Mouse (Mus musculus): ENCODE measurements around the gene Olfm3. TPM values are rescaled to one million over a fixed set of nuclear protein-coding genes. Genes with fewer than 3 reads are reported as not detected.
A peak's percentile ranks its signal among the peaks of the same experiment; 100 is the strongest.

Olfm3 gene
- polyA plus RNA-seq, 1 experiment from 2014 or later = 0.16 TPM

DNA sequence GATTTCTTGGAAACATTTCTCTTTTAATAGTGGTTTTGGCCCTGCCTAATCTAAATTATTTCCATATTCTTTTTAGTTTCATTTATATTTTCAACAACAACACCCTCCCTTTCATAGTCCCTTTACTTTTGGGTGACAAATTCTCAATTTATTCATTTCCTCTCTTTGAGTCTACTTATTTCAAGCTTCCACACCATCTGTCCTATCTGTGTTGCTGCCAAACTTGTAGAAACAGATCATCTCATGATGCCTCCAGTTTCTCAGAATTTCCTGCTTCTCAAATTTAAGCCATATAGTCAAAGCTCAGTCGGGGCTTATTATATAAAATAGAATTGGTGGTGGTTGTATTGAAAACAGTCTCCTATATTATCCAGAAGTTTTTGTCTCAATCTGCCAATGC is 124.7 kb downstream of the Olfm3 start:
- WGBS = 84% methylated on average over 1 of the region's 1 CpGs
- no peak for DNase-seq (ENCODE audit: low spot score)
- H3K27me3 ChIP-seq (ENCODE audit: insufficient read depth, low read length) = no peaks in the 10 kb centered on the region

DNA sequence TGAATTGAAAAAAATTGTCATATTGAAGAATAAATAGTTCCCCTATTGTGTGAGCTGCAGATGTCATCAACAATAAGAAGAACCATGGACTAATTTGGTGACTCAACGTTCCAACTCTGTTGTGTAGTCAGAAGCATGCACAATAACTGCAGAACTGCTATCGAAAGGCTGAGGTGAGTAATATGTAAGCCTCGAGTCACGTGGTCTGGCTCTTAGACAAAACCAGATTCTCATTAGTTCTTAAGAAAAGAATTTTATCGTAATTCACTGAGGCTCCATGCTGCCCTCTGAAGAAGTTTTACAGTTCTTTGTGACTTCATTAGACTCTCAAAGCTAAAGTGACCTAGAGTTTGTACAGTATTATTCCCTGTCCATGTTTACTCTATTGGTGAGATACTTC is 145.2 kb downstream of the Olfm3 start:
- Histone ChIP-seq H3K4me2 (ENCODE audit: low read length) (no peak overlapping the region), H3K4me3 (replicated peaks; ENCODE audit: low read depth, low read length) (no peak overlapping the region), H3K27me3 (ENCODE audit: insufficient read depth, low read length) (no peaks in the 10 kb centered on the region), H3K4me1 (replicated peaks; ENCODE audit: insufficient read depth, low read length) (no peaks in the 10 kb centered on the region), H3K9ac (ENCODE audit: low read depth, low read length) (no peak overlapping the region), H3K9me3 (replicated peaks; ENCODE audit: low read length) (no peaks in the 10 kb centered on the region), H3K27ac (no peak overlapping the region), H3K36me3 (ENCODE audit: insufficient read depth, low read length) (no peaks in the 10 kb centered on the region)
- 84% methylated on average over 5 of the region's 5 CpGs for WGBS
- no peak for TF ChIP-seq CTCF (IDR thresholded peaks at IDR 0.05; ENCODE audit: low read depth)
- ATAC-seq (replicated peaks; ENCODE audit: low FRiP score, low read depth) (no peak), DNase-seq (ENCODE audit: low spot score) (no peak)

More for the DNA sequence above, 124.7 kb downstream of the Olfm3 start:
- Histone ChIP-seq H3K4me3 (replicated peaks; ENCODE audit: low read depth, low read length) (no peak overlapping the region), H3K9ac (ENCODE audit: low read depth, low read length) (no peak overlapping the region), H3K4me1 (replicated peaks; ENCODE audit: insufficient read depth, low read length) (no peaks in the 10 kb centered on the region), H3K27ac (no peak overlapping the region), H3K9me3 (replicated peaks; ENCODE audit: low read length) (no peaks in the 10 kb centered on the region), H3K4me2 (ENCODE audit: low read length) (no peak overlapping the region), H3K36me3 (ENCODE audit: insufficient read depth, low read length) (no peaks in the 10 kb centered on the region)
- ATAC-seq (replicated peaks; ENCODE audit: low FRiP score, low read depth) = no peak
- no peak for TF ChIP-seq CTCF (IDR thresholded peaks at IDR 0.05; ENCODE audit: low read depth)

DNA sequence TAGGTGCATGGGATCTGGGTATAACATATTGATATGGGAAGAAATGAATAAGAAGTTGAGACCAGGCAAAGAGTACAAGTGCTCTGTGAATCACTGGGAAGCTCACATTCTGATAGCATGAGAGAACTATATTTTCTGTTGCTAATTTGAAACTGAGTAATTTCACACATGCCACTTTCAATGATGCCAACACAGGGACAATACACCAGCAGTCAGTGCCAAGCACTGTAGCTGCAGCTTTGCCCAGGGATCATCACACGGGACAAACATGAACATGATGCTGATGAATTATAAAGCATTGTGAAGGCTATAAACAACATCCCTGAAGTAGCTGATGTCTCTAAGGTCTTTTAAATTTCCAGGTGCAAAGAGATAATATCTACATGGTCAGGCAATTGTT is 161.0 kb downstream of the Olfm3 start:
- WGBS = 74% methylated on average over 1 of the region's 1 CpGs

GRCm38 (mm10) chr3:115080428-115081181 is 176.7 kb downstream of the Olfm3 start:
- Histone ChIP-seq H3K27ac (no peak overlapping the region), H3K4me1 (replicated peaks; ENCODE audit: insufficient read depth, low read length) (no peaks in the 10 kb centered on the region), H3K36me3 (ENCODE audit: insufficient read depth, low read length) (no peaks in the 10 kb centered on the region), H3K27me3 (ENCODE audit: insufficient read depth, low read length) (no peaks in the 10 kb centered on the region), H3K4me2 (ENCODE audit: low read length) (no peak overlapping the region), H3K9me3 (replicated peaks; ENCODE audit: low read length) (no peaks in the 10 kb centered on the region), H3K9ac (ENCODE audit: low read depth, low read length) (no peak overlapping the region), H3K4me3 (replicated peaks; ENCODE audit: low read depth, low read length) (no peak overlapping the region)
- TF ChIP-seq CTCF (IDR thresholded peaks at IDR 0.05; ENCODE audit: low read depth) = no peak
- ATAC-seq (replicated peaks; ENCODE audit: low FRiP score, low read depth) = 0 out of 2 replicates have a peak, but pooled peaks have one; percentile 40
- WGBS = 32% methylated on average over 12 of the region's 12 CpGs
- DNase-seq (ENCODE audit: low spot score) = peak; percentile 2

More for the DNA sequence above, 161.0 kb downstream of the Olfm3 start:
- Histone ChIP-seq H3K4me3 (replicated peaks; ENCODE audit: low read depth, low read length) (no peak overlapping the region), H3K27ac (no peak overlapping the region), H3K9me3 (replicated peaks; ENCODE audit: low read length) (no peaks in the 10 kb centered on the region), H3K4me1 (replicated peaks; ENCODE audit: insufficient read depth, low read length) (no peaks in the 10 kb centered on the region), H3K9ac (ENCODE audit: low read depth, low read length) (no peak overlapping the region), H3K4me2 (ENCODE audit: low read length) (no peak overlapping the region), H3K36me3 (ENCODE audit: insufficient read depth, low read length) (no peaks in the 10 kb centered on the region), H3K27me3 (ENCODE audit: insufficient read depth, low read length) (no peaks in the 10 kb centered on the region)
- ATAC-seq (replicated peaks; ENCODE audit: low FRiP score, low read depth) (no peak), DNase-seq (ENCODE audit: low spot score) (no peak)
- TF ChIP-seq CTCF (IDR thresholded peaks at IDR 0.05; ENCODE audit: low read depth) = no peak

GRCm38 (mm10) chr3:115081371-115081770 is 177.5 kb downstream of the Olfm3 start:
- H3K4me3 ChIP-seq (replicated peaks; ENCODE audit: low read depth, low read length) = no peak overlapping the region
- no peak overlapping the region for H3K9ac ChIP-seq (ENCODE audit: low read depth, low read length)
- no peak for DNase-seq (ENCODE audit: low spot score)
- H3K36me3 ChIP-seq (ENCODE audit: insufficient read depth, low read length) = no peaks in the 10 kb centered on the region
- WGBS = 66% methylated on average over 2 of the region's 2 CpGs
- no peak for TF ChIP-seq CTCF (IDR thresholded peaks at IDR 0.05; ENCODE audit: low read depth)
- ATAC-seq (replicated peaks; ENCODE audit: low FRiP score, low read depth) = no peak
- no peak overlapping the region for H3K4me2 ChIP-seq (ENCODE audit: low read length)
- H3K27ac ChIP-seq = no peak overlapping the region
- H3K27me3 ChIP-seq (ENCODE audit: insufficient read depth, low read length) = no peaks in the 10 kb centered on the region
- no peaks in the 10 kb centered on the region for H3K4me1 ChIP-seq (replicated peaks; ENCODE audit: insufficient read depth, low read length)
- H3K9me3 ChIP-seq (replicated peaks; ENCODE audit: low read length) = no peaks in the 10 kb centered on the region

DNA sequence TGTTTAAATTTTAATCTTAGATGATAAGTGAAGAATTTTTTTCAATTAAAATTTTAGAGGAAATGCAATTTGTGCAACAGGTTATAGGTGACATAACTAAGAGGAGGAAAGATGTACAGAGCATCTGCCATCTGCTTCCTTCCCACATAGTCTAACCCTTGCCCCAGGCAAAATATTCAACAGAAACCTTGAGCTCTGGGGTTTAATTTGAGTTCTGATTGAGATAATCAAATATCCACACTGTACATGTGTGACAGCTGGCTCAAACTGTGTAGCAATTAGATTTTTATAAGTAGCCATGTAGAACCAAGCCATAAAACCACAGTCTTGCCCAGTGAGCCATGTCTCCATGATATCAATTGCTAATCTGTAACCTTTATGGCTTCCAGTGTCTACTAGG is 179.1 kb downstream of the Olfm3 start:
- no peak for TF ChIP-seq CTCF (IDR thresholded peaks at IDR 0.05; ENCODE audit: low read depth)
- no peaks in the 10 kb centered on the region for H3K27me3 ChIP-seq (ENCODE audit: insufficient read depth, low read length)
- ATAC-seq (replicated peaks; ENCODE audit: low FRiP score, low read depth) (no peak), DNase-seq (ENCODE audit: low spot score) (no peak)
- H3K4me2 ChIP-seq (ENCODE audit: low read length) = no peak overlapping the region
- no peak overlapping the region for H3K9ac ChIP-seq (ENCODE audit: low read depth, low read length)
- no peak overlapping the region for H3K27ac ChIP-seq
- no peaks in the 10 kb centered on the region for H3K4me1 ChIP-seq (replicated peaks; ENCODE audit: insufficient read depth, low read length)
- no peak overlapping the region for H3K4me3 ChIP-seq (replicated peaks; ENCODE audit: low read depth, low read length)
- no peaks in the 10 kb centered on the region for H3K36me3 ChIP-seq (ENCODE audit: insufficient read depth, low read length)
- no peaks in the 10 kb centered on the region for H3K9me3 ChIP-seq (replicated peaks; ENCODE audit: low read length)

DNA sequence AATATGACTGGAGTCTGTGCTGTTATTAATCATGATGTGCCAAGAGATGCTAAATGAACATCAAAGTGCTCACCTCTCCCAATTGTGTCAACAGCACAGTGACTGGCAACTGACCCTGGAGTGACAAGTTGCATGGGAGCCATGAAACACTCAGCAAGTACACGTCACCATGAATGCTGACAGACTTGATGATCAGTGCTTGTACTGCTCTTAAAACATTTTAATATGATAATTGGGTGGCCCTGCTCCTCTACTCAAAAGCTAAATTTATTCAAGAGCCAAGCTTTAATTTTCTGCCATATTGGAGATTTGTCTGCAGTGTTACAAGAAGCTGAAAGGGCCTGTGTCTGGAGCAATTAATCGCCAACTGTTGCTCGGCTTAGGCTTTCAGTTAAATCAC is 184.4 kb downstream of the Olfm3 start:
- no peaks in the 10 kb centered on the region for H3K9me3 ChIP-seq (replicated peaks; ENCODE audit: low read length)
- ATAC-seq (replicated peaks; ENCODE audit: low FRiP score, low read depth) = no peak
- no peak overlapping the region for H3K4me2 ChIP-seq (ENCODE audit: low read length)
- no peak for DNase-seq (ENCODE audit: low spot score)
- 86% methylated on average over 3 of the region's 3 CpGs for WGBS
- no peak overlapping the region for H3K9ac ChIP-seq (ENCODE audit: low read depth, low read length)
- no peak overlapping the region for H3K4me3 ChIP-seq (replicated peaks; ENCODE audit: low read depth, low read length)
- H3K27me3 ChIP-seq (ENCODE audit: insufficient read depth, low read length) = no peaks in the 10 kb centered on the region
- TF ChIP-seq CTCF (IDR thresholded peaks at IDR 0.05; ENCODE audit: low read depth) = no peak
- H3K36me3 ChIP-seq (ENCODE audit: insufficient read depth, low read length) = no peaks in the 10 kb centered on the region
- no peaks in the 10 kb centered on the region for H3K4me1 ChIP-seq (replicated peaks; ENCODE audit: insufficient read depth, low read length)
- no peak overlapping the region for H3K27ac ChIP-seq
